Mouse (Mus musculus): ENCODE measurements around the gene Casz1. TPM values are rescaled to one million over a fixed set of nuclear protein-coding genes. Genes with fewer than 3 reads are reported as not detected.

The Casz1 gene
- polyA plus RNA-seq, 1 experiment: 120 TPM

GRCm38 (mm10) chr4:148837644-148838043, 33.4 kb downstream of the Casz1 start:
- Histone ChIP-seq H3K36me3 (ENCODE audit: control insufficient read depth, insufficient read depth, low read length) (peaks cover 34% of the 10 kb centered on the region), H3K4me3 (ENCODE audit: low read depth, low read length) (no peak overlapping the region), H3K27me3 (ENCODE audit: control insufficient read depth, insufficient read depth, low read length) (no peaks in the 10 kb centered on the region), H3K27ac (ENCODE audit: insufficient read depth, low read depth, low read length) (peak overlapping the region; percentile 95), H3K4me1 (ENCODE audit: control insufficient read depth, insufficient read depth, insufficient read length, low read length) (peaks cover 63% of the 10 kb centered on the region)
- TF ChIP-seq CTCF (IDR thresholded peaks at IDR 0.05; ENCODE audit: extremely low read depth, insufficient read length, insufficient replicate concordance, low read depth, low read length) (no peak), POLR2A (IDR thresholded peaks at IDR 0.05; ENCODE audit: low read depth, low read length) (no peak)
- WGBS: 28% methylated on average over 6 of the region's 6 CpGs

GRCm38 (mm10) chr4:148842302-148842701, 38.1 kb downstream of the Casz1 start:
- no peak overlapping the region for H3K27ac ChIP-seq (ENCODE audit: insufficient read depth, low read depth, low read length)
- WGBS: 85% methylated on average over 6 of the region's 6 CpGs
- no peak for TF ChIP-seq CTCF (IDR thresholded peaks at IDR 0.05; ENCODE audit: extremely low read depth, insufficient read length, insufficient replicate concordance, low read depth, low read length)
- no peak for TF ChIP-seq POLR2A (IDR thresholded peaks at IDR 0.05; ENCODE audit: low read depth, low read length)
- peaks cover 53% of the 10 kb centered on the region for H3K36me3 ChIP-seq (ENCODE audit: control insufficient read depth, insufficient read depth, low read length)
- H3K4me3 ChIP-seq (ENCODE audit: low read depth, low read length): no peak overlapping the region
- no peaks in the 10 kb centered on the region for H3K27me3 ChIP-seq (ENCODE audit: control insufficient read depth, insufficient read depth, low read length)
- peaks cover 29% of the 10 kb centered on the region for H3K4me1 ChIP-seq (ENCODE audit: control insufficient read depth, insufficient read depth, insufficient read length, low read length)

- WGBS: 73% methylated on average over 7 of the region's 7 CpGs
- H3K36me3 ChIP-seq (ENCODE audit: control insufficient read depth, insufficient read depth, low read length): peaks cover 41% of the 10 kb centered on the region
- H3K27me3 ChIP-seq (ENCODE audit: control insufficient read depth, insufficient read depth, low read length): no peaks in the 10 kb centered on the region
- peaks cover 19% of the 10 kb centered on the region for H3K4me1 ChIP-seq (ENCODE audit: control insufficient read depth, insufficient read depth, insufficient read length, low read length)
- TF ChIP-seq POLR2A (IDR thresholded peaks at IDR 0.05; ENCODE audit: low read depth, low read length): no peak
- no peak for TF ChIP-seq CTCF (IDR thresholded peaks at IDR 0.05; ENCODE audit: extremely low read depth, insufficient read length, insufficient replicate concordance, low read depth, low read length)
- no peak overlapping the region for H3K27ac ChIP-seq (ENCODE audit: insufficient read depth, low read depth, low read length)
- no peak overlapping the region for H3K4me3 ChIP-seq (ENCODE audit: low read depth, low read length)
Measured at GRCm38 (mm10) chr4:148844921-148845320, 40.7 kb downstream of the Casz1 start.

GRCm38 (mm10) chr4:148846203-148846602, 42.0 kb downstream of the Casz1 start:
- Histone ChIP-seq H3K36me3 (ENCODE audit: control insufficient read depth, insufficient read depth, low read length) (peaks cover 33% of the 10 kb centered on the region), H3K27me3 (ENCODE audit: control insufficient read depth, insufficient read depth, low read length) (no peaks in the 10 kb centered on the region), H3K4me1 (ENCODE audit: control insufficient read depth, insufficient read depth, insufficient read length, low read length) (peaks cover 20% of the 10 kb centered on the region), H3K4me3 (ENCODE audit: low read depth, low read length) (no peak overlapping the region), H3K27ac (ENCODE audit: insufficient read depth, low read depth, low read length) (no peak overlapping the region)
- WGBS: 26% methylated on average over 9 of the region's 9 CpGs
- TF ChIP-seq POLR2A (IDR thresholded peaks at IDR 0.05; ENCODE audit: low read depth, low read length): no peak
- TF ChIP-seq CTCF (IDR thresholded peaks at IDR 0.05; ENCODE audit: extremely low read depth, insufficient read length, insufficient replicate concordance, low read depth, low read length): no peak

GRCm38 (mm10) chr4:148846724-148847123, 42.5 kb downstream of the Casz1 start:
- peaks cover 33% of the 10 kb centered on the region for H3K36me3 ChIP-seq (ENCODE audit: control insufficient read depth, insufficient read depth, low read length)
- H3K27me3 ChIP-seq (ENCODE audit: control insufficient read depth, insufficient read depth, low read length): no peaks in the 10 kb centered on the region
- H3K4me3 ChIP-seq (ENCODE audit: low read depth, low read length): no peak overlapping the region
- 68% methylated on average over 11 of the region's 11 CpGs for WGBS
- peaks cover 20% of the 10 kb centered on the region for H3K4me1 ChIP-seq (ENCODE audit: control insufficient read depth, insufficient read depth, insufficient read length, low read length)
- TF ChIP-seq POLR2A (IDR thresholded peaks at IDR 0.05; ENCODE audit: low read depth, low read length) (no peak), CTCF (IDR thresholded peaks at IDR 0.05; ENCODE audit: extremely low read depth, insufficient read length, insufficient replicate concordance, low read depth, low read length) (no peak)
- H3K27ac ChIP-seq (ENCODE audit: insufficient read depth, low read depth, low read length): no peak overlapping the region

- Histone ChIP-seq H3K4me1 (ENCODE audit: control insufficient read depth, insufficient read depth, insufficient read length, low read length) (peaks cover 16% of the 10 kb centered on the region), H3K4me3 (ENCODE audit: low read depth, low read length) (no peak overlapping the region), H3K27me3 (ENCODE audit: control insufficient read depth, insufficient read depth, low read length) (no peaks in the 10 kb centered on the region), H3K36me3 (ENCODE audit: control insufficient read depth, insufficient read depth, low read length) (peaks cover 32% of the 10 kb centered on the region), H3K27ac (ENCODE audit: insufficient read depth, low read depth, low read length) (no peak overlapping the region)
- WGBS: 89% methylated on average over 9 of the region's 9 CpGs
- TF ChIP-seq POLR2A (IDR thresholded peaks at IDR 0.05; ENCODE audit: low read depth, low read length) (no peak), CTCF (IDR thresholded peaks at IDR 0.05; ENCODE audit: extremely low read depth, insufficient read length, insufficient replicate concordance, low read depth, low read length) (no peak)
Measured at GRCm38 (mm10) chr4:148847636-148848035, 43.4 kb downstream of the Casz1 start.

GRCm38 (mm10) chr4:148849437-148849836, 45.2 kb downstream of the Casz1 start:
- Histone ChIP-seq H3K4me3 (ENCODE audit: low read depth, low read length) (no peak overlapping the region), H3K36me3 (ENCODE audit: control insufficient read depth, insufficient read depth, low read length) (peaks cover 26% of the 10 kb centered on the region; the same call in 1 of the 2 replicates), H3K27ac (ENCODE audit: insufficient read depth, low read depth, low read length) (peak overlapping the region; percentile 8; the same call in 1 of the 2 replicates), H3K4me1 (ENCODE audit: control insufficient read depth, insufficient read depth, insufficient read length, low read length) (peaks cover 12% of the 10 kb centered on the region), H3K27me3 (ENCODE audit: control insufficient read depth, insufficient read depth, low read length) (no peaks in the 10 kb centered on the region)
- TF ChIP-seq POLR2A (IDR thresholded peaks at IDR 0.05; ENCODE audit: low read depth, low read length) (no peak), CTCF (IDR thresholded peaks at IDR 0.05; ENCODE audit: extremely low read depth, insufficient read length, insufficient replicate concordance, low read depth, low read length) (no peak)
- WGBS: 70% methylated on average over 6 of the region's 6 CpGs

Data from small intestine, adult 2 months (tissue).